Mouse (Mus musculus) embryo, embryonic 10 days (tissue): Measurements from ENCODE around the gene Krt16.
"Not testable (repeated sequence)": the region's sequence is repeated elsewhere in the genome, so short reads cannot be mapped to it uniquely, and the experiment has no call there.

ENCODE experiments used
- DNase-seq: peaks from one replicate; pipeline ENCODE4 v3.0.0-alpha.2; 2015; ENCODE audit warnings: low spot score

Gene Krt16

DNA sequence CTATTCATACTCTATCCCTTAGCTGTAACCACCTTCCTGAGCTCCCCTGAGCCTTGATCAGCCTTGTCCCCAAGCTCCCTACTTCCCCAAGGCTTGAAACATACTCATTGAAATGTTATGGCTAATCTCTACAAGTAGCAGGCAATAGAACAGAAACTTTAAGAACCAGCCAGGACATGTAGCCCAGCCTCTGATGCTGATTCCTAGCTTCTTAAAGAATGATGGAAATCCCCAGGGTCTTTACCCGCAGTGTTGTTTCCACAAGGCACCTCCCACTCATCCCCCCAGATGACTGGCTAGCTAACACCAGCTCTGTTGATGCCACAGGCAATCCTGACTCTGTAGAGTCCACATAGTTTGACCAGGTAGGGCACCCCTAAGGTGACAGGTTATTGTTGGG, 9.3 kb upstream of the Krt16 start:
- no peak for DNase-seq

- DNase-seq, result no peak
Measured at GRCm38 (mm10) chr11:100255514-100255913, 6.8 kb upstream of the Krt16 start.

DNA sequence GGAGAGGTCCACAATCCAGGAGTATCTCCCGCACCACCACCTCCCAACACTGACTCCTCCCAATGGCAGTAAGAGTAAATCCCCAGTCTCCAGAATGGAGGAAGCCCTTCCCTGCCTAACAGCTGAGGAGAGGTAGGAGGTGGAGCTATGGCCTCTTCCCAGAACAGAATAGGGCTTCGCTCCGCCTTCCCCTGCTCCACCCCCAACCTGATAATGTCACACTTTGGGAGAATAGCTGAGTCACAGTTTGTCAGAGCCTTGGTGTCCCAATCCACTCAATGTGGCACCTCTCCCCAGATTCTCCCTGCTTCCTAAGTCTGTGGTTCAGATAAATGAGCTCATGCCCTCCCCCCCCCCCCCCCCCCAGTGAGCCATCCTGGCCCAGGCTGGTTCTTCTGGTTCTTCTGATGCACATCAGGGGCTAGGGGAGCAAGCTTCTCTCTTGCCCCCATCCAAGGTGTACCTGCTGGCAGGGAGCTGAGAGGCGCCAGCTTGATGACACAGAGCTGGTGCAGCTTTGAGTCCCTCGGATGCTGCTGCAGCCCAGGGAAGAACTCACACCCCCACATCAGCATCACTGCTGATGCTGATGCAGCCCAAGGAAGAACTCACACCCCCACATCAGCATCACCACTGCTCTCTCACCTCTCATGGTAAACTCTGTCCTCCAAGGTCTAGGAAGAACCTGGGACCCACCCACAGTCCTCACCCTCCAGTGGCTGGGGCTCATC, 5.8 kb upstream of the Krt16 start:
- no peak for DNase-seq

GRCm38 (mm10) chr11:100246471-100246870, 2.2 kb downstream of the Krt16 start:
- not testable (repeated sequence) for DNase-seq

- not testable (repeated sequence) for DNase-seq
Measured at GRCm38 (mm10) chr11:100240272-100240671, 8.4 kb downstream of the Krt16 start.

- no peak for DNase-seq
Measured at GRCm38 (mm10) chr11:100221741-100222140, 27.0 kb downstream of the Krt16 start.

- no peak for DNase-seq
Measured at GRCm38 (mm10) chr11:100219304-100219703, 29.4 kb downstream of the Krt16 start.

DNA sequence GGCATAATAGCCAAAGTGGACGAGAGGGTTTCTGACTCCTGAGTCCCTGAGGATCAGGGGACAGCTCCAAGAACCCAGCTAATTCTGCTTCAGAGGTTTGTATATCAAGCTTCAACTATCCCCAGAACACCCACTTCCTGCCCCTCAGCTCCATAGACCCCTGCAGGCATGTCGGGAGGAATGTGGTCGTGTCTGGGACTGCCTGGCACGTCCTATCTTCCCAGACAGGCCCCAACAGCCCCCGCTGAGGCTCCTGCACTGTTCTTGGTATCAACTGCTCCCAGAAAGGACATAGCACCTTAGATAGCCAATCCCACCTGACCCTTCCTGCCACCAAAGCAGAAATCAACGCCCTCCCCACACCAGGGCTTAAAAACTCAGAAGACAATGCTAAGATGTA, 40.2 kb downstream of the Krt16 start:
- no peak for DNase-seq

DNA sequence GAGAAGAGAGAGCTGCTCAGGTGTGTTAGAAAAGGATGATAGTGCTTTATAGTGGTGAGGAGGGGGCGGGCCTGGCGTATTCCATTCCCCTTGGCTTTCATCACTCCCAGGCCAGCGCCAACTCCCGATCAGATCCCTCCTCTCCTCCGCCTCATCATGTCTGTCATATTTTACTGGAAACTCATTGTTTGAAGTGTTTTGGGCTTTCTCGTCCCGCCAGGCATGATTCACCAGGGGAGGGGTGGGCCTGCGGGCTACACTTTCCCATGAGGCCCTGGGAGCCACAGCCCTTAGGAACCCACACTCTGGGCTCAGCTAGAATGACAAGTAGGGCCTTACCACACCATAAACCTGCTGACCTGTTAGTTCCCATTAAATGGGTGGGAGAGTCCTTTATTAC, 41.2 kb downstream of the Krt16 start, which contains the start of gene Krt14:
TSS of gene Krt14 (minus strand) at position 51 of the 400 bp plus-strand sequence.
- DNase-seq, result no peak

GRCm38 (mm10) chr11:100203448-100203847, 45.3 kb downstream of the Krt16 start:
- peak; percentile 81 for DNase-seq

- DNase-seq, result no peak
Measured at GRCm38 (mm10) chr11:100202906-100203305, 45.8 kb downstream of the Krt16 start.

- peak; percentile 47 for DNase-seq
Measured at GRCm38 (mm10) chr11:100200104-100200820, 48.4 kb downstream of the Krt16 start.

- DNase-seq, result no peak
Measured at GRCm38 (mm10) chr11:100198666-100199065, 50.0 kb downstream of the Krt16 start.
